Comparison of ENCODE assay signal across 8 mouse cellular contexts in genomic region chr6:86438272-86439118, GRCm38 (mm10). TPM values are rescaled to one million over a fixed set of nuclear protein-coding genes. Genes with fewer than 3 reads are reported as not detected.
DNase-seq lines count a peak whose midpoint lies in the region; ATAC-seq and TF ChIP-seq lines count a peak whose summit lies in the region.

TSS of gene C87436 (plus strand) at chr6:86438374.

- H3K27me3 ChIP-seq in C2C12 (ENCODE audit: control insufficient read depth, insufficient read depth, insufficient read length): no peaks in the 10 kb centered on the region
- no peaks in the 10 kb centered on the region for H3K27me3 ChIP-seq in erythroblast, embryonic 14.5 days (ENCODE audit: control insufficient read depth)
- no peaks in the 10 kb centered on the region for H3K27me3 ChIP-seq in heart, embryonic 11.5 days (ENCODE audit: control insufficient read depth, insufficient read depth, low read length)
- H3K27me3 ChIP-seq in kidney, embryonic 16.5 days (ENCODE audit: insufficient read depth, low read length): no peaks in the 10 kb centered on the region
- H3K27me3 ChIP-seq in liver, adult 2 months (ENCODE audit: control insufficient read depth, insufficient read depth, low read length): no peaks in the 10 kb centered on the region
- H3K27me3 ChIP-seq in myocyte (ENCODE audit: control insufficient read depth, insufficient read depth, insufficient read length): no peaks in the 10 kb centered on the region
- H3K27me3 ChIP-seq in splenic B cell, adult 2 months (ENCODE audit: control insufficient read depth, insufficient read depth, low read length, poor library complexity, severe bottlenecking): no peaks in the 10 kb centered on the region

- H3K4me3 ChIP-seq in C2C12 (ENCODE audit: insufficient read depth, poor library complexity, severe bottlenecking): peak within 1 kb of the TSS; percentile 78
- peak within 1 kb of the TSS; percentile 74 for H3K4me3 ChIP-seq in erythroblast, embryonic 14.5 days (replicated peaks)
- peak within 1 kb of the TSS; percentile 91 for H3K4me3 ChIP-seq in heart, embryonic 11.5 days (ENCODE audit: low read depth, low read length)
- H3K4me3 ChIP-seq in kidney, embryonic 16.5 days (ENCODE audit: low read length): peak within 1 kb of the TSS; percentile 64
- peak within 1 kb of the TSS; percentile 76 for H3K4me3 ChIP-seq in liver, adult 2 months (ENCODE audit: insufficient read depth, low read depth, low read length)
- peak within 1 kb of the TSS; percentile 74 for H3K4me3 ChIP-seq in myocyte

- H3ac ChIP-seq in C2C12 (ENCODE audit: control insufficient read depth, insufficient read length, low read depth) (peak within 1 kb of the TSS; percentile 97), myocyte (ENCODE audit: control insufficient read depth, insufficient read length) (peak within 1 kb of the TSS; percentile 67)

- TF ChIP-seq POLR2A in brain, embryonic 14.5 days (IDR thresholded peaks at IDR 0.05; ENCODE audit: borderline replicate concordance, extremely low read depth, insufficient read depth, insufficient read length, poor library complexity, severe bottlenecking): peak; percentile 27; the same call in 1 of the 2 replicates
- TF ChIP-seq POLR2A in liver, adult 2 months (IDR thresholded peaks at IDR 0.05; ENCODE audit: extremely low read depth, insufficient read depth, low read length): peak; percentile 25; the same call in 1 of the 2 replicates
- TF ChIP-seq POLR2A in myocyte (IDR thresholded peaks at IDR 0.05; ENCODE audit: insufficient read length, low read depth): peak; percentile 68

- DNase-seq in brain, embryonic 14.5 days (ENCODE audit: low read depth): peak; percentile 99
- peak; percentile 95 for DNase-seq in liver, adult 2 months (ENCODE audit: extremely low read depth, low read depth, low spot score)
- peak; percentile 96 for DNase-seq in splenic B cell, adult 2 months (ENCODE audit: low read depth, low spot score)

- peak; percentile 93 for ATAC-seq in heart, embryonic 11.5 days (replicated peaks; ENCODE audit: insufficient number of reproducible peaks, low FRiP score, low TSS enrichment)
- peak; percentile 94 for ATAC-seq in kidney, embryonic 16.5 days (ENCODE audit: low FRiP score, low TSS enrichment)

- H3K36me3 ChIP-seq in C2C12 (ENCODE audit: control insufficient read depth, insufficient read depth): peaks cover 34% of the 10 kb centered on the region
- H3K36me3 ChIP-seq in erythroblast, embryonic 14.5 days (ENCODE audit: control insufficient read depth): peaks cover 35% of the 10 kb centered on the region
- peaks cover 4% of the 10 kb centered on the region; the same call in 1 of the 2 replicates for H3K36me3 ChIP-seq in heart, embryonic 11.5 days (ENCODE audit: control insufficient read depth, insufficient read depth, low read length)
- peaks cover 24% of the 10 kb centered on the region for H3K36me3 ChIP-seq in kidney, embryonic 16.5 days (ENCODE audit: insufficient read depth, low read length)
- H3K36me3 ChIP-seq in liver, adult 2 months (ENCODE audit: control insufficient read depth, insufficient read depth, low read length): no peaks in the 10 kb centered on the region; the same call in 1 of the 2 replicates
- peaks cover 14% of the 10 kb centered on the region for H3K36me3 ChIP-seq in myocyte (ENCODE audit: control insufficient read depth, insufficient read depth)
- H3K36me3 ChIP-seq in splenic B cell, adult 2 months (ENCODE audit: control insufficient read depth, insufficient read depth, low read length, poor library complexity, severe bottlenecking): no peaks in the 10 kb centered on the region

- H3K9ac ChIP-seq in heart, embryonic 11.5 days (ENCODE audit: low read depth, low read length): peak within 1 kb of the TSS; percentile 96
- peak within 1 kb of the TSS; percentile 86 for H3K9ac ChIP-seq in kidney, embryonic 16.5 days (replicated peaks; ENCODE audit: low read length)
- peak within 1 kb of the TSS; percentile 91 for H3K9ac ChIP-seq in liver, adult 2 months (ENCODE audit: low read depth, low read length)

- H3K4me1 ChIP-seq in erythroblast, embryonic 14.5 days (ENCODE audit: control insufficient read depth): peaks cover 23% of the 10 kb centered on the region
- H3K4me1 ChIP-seq in heart, embryonic 11.5 days (ENCODE audit: control insufficient read depth, insufficient read depth, low read length): peaks cover 7% of the 10 kb centered on the region; the same call in 1 of the 2 replicates
- peaks cover 8% of the 10 kb centered on the region for H3K4me1 ChIP-seq in kidney, embryonic 16.5 days (ENCODE audit: insufficient read depth, low read length)
- no peaks in the 10 kb centered on the region for H3K4me1 ChIP-seq in liver, adult 2 months (ENCODE audit: control insufficient read depth, insufficient read depth, low read length)

- no peaks in the 10 kb centered on the region for H3K9me3 ChIP-seq in erythroblast, embryonic 14.5 days (ENCODE audit: control insufficient read depth, low read length)
- no peaks in the 10 kb centered on the region for H3K9me3 ChIP-seq in heart, embryonic 11.5 days (replicated peaks; ENCODE audit: control insufficient read depth, low read length)
- H3K9me3 ChIP-seq in kidney, embryonic 16.5 days (ENCODE audit: low read length): no peaks in the 10 kb centered on the region

- no peak for TF ChIP-seq CTCF in C2C12 (IDR thresholded peaks at IDR 0.05; ENCODE audit: control insufficient read depth, insufficient read depth, insufficient read length)
- peak; percentile 57; the same call in 1 of the 2 replicates for TF ChIP-seq CTCF in brain, embryonic 14.5 days (IDR thresholded peaks at IDR 0.05; ENCODE audit: borderline replicate concordance, extremely low read depth, insufficient read depth, insufficient read length)
- TF ChIP-seq CTCF in liver, adult 2 months (IDR thresholded peaks at IDR 0.05; ENCODE audit: low read depth, low read length): 0 out of 2 replicates have a peak, but pooled peaks have one; percentile 0

- H3K79me2 ChIP-seq in C2C12 (ENCODE audit: control insufficient read depth, insufficient read depth) (peaks cover 23% of the 10 kb centered on the region), myocyte (ENCODE audit: control insufficient read depth, insufficient read depth) (peaks cover 11% of the 10 kb centered on the region)
- H3K79me2 ChIP-seq in liver, adult 2 months (ENCODE audit: control insufficient read depth, insufficient read depth, low read length): peaks cover 2% of the 10 kb centered on the region; the same call in 1 of the 2 replicates

- whole genome bisulfite sequencing in heart, embryonic 11.5 days (ENCODE audit: insufficient replicate concordance): under 1% methylated on average over 59 of the region's 59 CpGs
- under 1% methylated on average over 59 of the region's 59 CpGs for WGBS in kidney, embryonic 16.5 days
- under 1% methylated on average over 59 of the region's 59 CpGs for WGBS in liver, adult 2 months

- peak within 1 kb of the TSS; percentile 96 for H3K27ac ChIP-seq in heart, embryonic 11.5 days (ENCODE audit: low read depth, low read length)
- peak within 1 kb of the TSS; percentile 94 for H3K27ac ChIP-seq in kidney, embryonic 16.5 days (ENCODE audit: low read length)
- H3K27ac ChIP-seq in liver, adult 2 months (replicated peaks; ENCODE audit: insufficient read depth, low read depth, low read length): peak within 1 kb of the TSS; percentile 98

- peaks cover 9% of the 10 kb centered on the region for H3K79me3 ChIP-seq in C2C12 (ENCODE audit: low read depth)

- peak within 1 kb of the TSS; percentile 84 for H3K4me2 ChIP-seq in heart, embryonic 11.5 days
- peak within 1 kb of the TSS; percentile 79 for H3K4me2 ChIP-seq in kidney, embryonic 16.5 days (replicated peaks; ENCODE audit: low read depth, low read length)
- peak within 1 kb of the TSS; percentile 97 for H3K4me2 ChIP-seq in myocyte (ENCODE audit: low read depth)

TF ChIP-seq in C2C12, 6 proteins besides CTCF, POLR2A, EP300 and RAD21:
- TF ChIP-seq USF1 (IDR thresholded peaks at IDR 0.05; ENCODE audit: low read depth): peak; percentile 100
- peak; percentile 88 for TF ChIP-seq MAX (IDR thresholded peaks at IDR 0.05)
- no peak for TF ChIP-seq MYOD1 (IDR thresholded peaks at IDR 0.05; ENCODE audit: control insufficient read depth, insufficient read length, low read depth)
- TF ChIP-seq FOSL1 (IDR thresholded peaks at IDR 0.05; ENCODE audit: insufficient read depth, low read length, poor library complexity, severe bottlenecking): no peak
- TF ChIP-seq CEBPB (IDR thresholded peaks at IDR 0.05; ENCODE audit: low read depth): no peak
- TF ChIP-seq MYOG (IDR thresholded peaks at IDR 0.05; ENCODE audit: control insufficient read depth, extremely low read depth, insufficient read length): no peak

TF ChIP-seq in myocyte, 11 proteins besides CTCF, POLR2A, EP300 and RAD21:
- peak; percentile 100 for TF ChIP-seq USF1 (IDR thresholded peaks at IDR 0.05; ENCODE audit: low read depth)
- TF ChIP-seq MYOG (IDR thresholded peaks at IDR 0.05; ENCODE audit: control insufficient read depth in 1 of 3, insufficient read depth in 1 of 3, insufficient read length in 2 of 3, low read depth in 2 of 3): peak in 1 of 3 experiments; percentile 11
- TF ChIP-seq TCF12 (IDR thresholded peaks at IDR 0.05; ENCODE audit: insufficient read depth, poor library complexity, severe bottlenecking): no peak
- TF ChIP-seq MYOD1 (IDR thresholded peaks at IDR 0.05; ENCODE audit: control insufficient read depth in 1 of 3, insufficient read length in 2 of 3, low read depth in 2 of 3): no peak
- no peak for TF ChIP-seq CEBPB (IDR thresholded peaks at IDR 0.05; ENCODE audit: insufficient read depth, poor library complexity, severe bottlenecking)
- peak; percentile 38 for TF ChIP-seq MAX (IDR thresholded peaks at IDR 0.05; ENCODE audit: low read depth)
- peak; percentile 64 for TF ChIP-seq E2F4 (IDR thresholded peaks at IDR 0.05; ENCODE audit: insufficient read depth)
- peak; percentile 95 for TF ChIP-seq POLR2AphosphoS2 (IDR thresholded peaks at IDR 0.05; ENCODE audit: insufficient read length, low read depth)
- no peak for TF ChIP-seq TCF3 (IDR thresholded peaks at IDR 0.05; ENCODE audit: insufficient read length, low read depth)
- no peak for TF ChIP-seq REST (IDR thresholded peaks at IDR 0.05; ENCODE audit: insufficient read depth, insufficient read length)
- peak; percentile 77 for TF ChIP-seq SRF (IDR thresholded peaks at IDR 0.05; ENCODE audit: control insufficient read depth, insufficient read length, low read depth)

RNA-seq across cellular contexts. Expression of gene C87436, which starts in this region (rescaled TPM):
- polyA plus RNA-seq in C2C12 (2012; fragmentation: generic; extraction: Trizol): 10.4 TPM
- polyA plus RNA-seq in brain, embryonic 14.5 days (2012; rRNA removed): 18.0 and 21.2 TPM in 2 replicates
- polyA plus RNA-seq in erythroblast, embryonic 14.5 days (2012): 0.84 and 1.5 TPM in 2 replicates
- polyA plus RNA-seq in heart, embryonic 11.5 days (2014; fragmentation: Nextera tagmentation; extraction: Ambion mirVana): 15.2 and 16.7 TPM in 2 replicates
- 22.0 and 28.4 TPM in 2 replicates for polyA plus RNA-seq in kidney, embryonic 16.5 days (2015; fragmentation: Nextera tagmentation; extraction: Ambion mirVana)
- total RNA-seq in liver, adult 2 months (2014; rRNA removed): 10.1 and 10.2 TPM in 2 replicates
- polyA plus RNA-seq in liver, adult 2 months (2012; rRNA removed): 7.6 and 7.8 TPM in 2 replicates
- polyA plus RNA-seq in myocyte (2012; fragmentation: generic; extraction: Trizol): 6.9 TPM

Comparison
In these comparisons a context has a peak if more than half of its experiments do, and no peak if none do; other contexts are left out.
1. Peak in every context shown above with its lines: DNase-seq, ATAC-seq, H3K4me3 ChIP-seq and H3K27ac ChIP-seq.